In the genomic region with DNA sequence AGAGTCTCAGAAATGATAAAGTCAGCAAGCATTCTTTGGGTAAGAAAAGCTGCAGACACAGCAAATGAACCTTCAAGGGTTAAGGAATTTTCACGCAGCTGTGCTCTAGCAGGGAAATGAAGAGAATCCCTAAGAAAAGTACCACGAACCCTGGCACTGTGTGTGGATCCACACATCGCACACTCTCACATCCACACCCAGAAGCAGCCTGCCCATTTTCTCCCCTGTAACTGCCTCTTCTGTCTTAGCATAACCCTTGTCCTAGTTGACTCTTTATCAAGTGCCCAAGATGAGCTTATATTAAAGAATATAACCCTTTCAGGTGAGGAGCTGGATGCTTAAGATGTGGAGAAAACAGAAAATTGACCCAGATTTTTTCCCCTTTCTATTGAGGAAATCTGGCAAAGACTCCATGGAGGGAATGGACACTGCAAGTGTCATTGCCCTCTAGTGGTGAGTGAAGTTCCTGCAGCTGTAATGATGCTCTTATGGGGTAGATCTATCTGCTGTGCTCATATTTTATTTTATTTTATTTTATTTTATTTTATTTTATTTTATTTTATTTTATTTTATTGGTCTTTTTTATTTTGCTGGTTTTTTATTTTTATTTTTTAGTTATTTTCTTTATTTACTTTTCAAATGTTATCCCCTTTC, we compare ENCODE assay signal across 8 mouse cellular contexts.
DNase-seq lines count a peak whose midpoint lies in the region; ATAC-seq and TF ChIP-seq lines count a peak whose summit lies in the region.

No protein-coding gene starts in this region.

- H3K4me1 ChIP-seq in thymus, adult 2 months (replicated peaks; ENCODE audit: control insufficient read depth, insufficient read depth, low read length) = no peaks in the 10 kb centered on the region

- H3K27me3 ChIP-seq in thymus, adult 2 months (ENCODE audit: control insufficient read depth, insufficient read depth, low read length) = no peaks in the 10 kb centered on the region

- WGBS in thymus, adult 2 months = 90% methylated on average over 3 of the region's 3 CpGs

- DNase-seq in gastrocnemius, postnatal 10 days = peak; percentile 5
- DNase-seq in gastrocnemius, adult 8-10 months (ENCODE audit: low spot score in 2 of 2) = no peak
- peak; percentile 3 for DNase-seq in thymus, adult 2 months
- no peak for DNase-seq in thymus, postnatal 25 days
- DNase-seq in embryo, embryonic 10 days (ENCODE audit: low spot score) = peak; percentile 82
- DNase-seq in kidney, adult 9 months = peak; percentile 34
- no peak for DNase-seq in T-cell, adult 2 months (ENCODE audit: low spot score)

- H3K27ac ChIP-seq in thymus, adult 2 months (ENCODE audit: control insufficient read depth, insufficient read depth, low read length) = no peak overlapping the region

- no peak overlapping the region for H3K4me3 ChIP-seq in thymus, adult 2 months (ENCODE audit: control insufficient read depth, insufficient read depth, low read length)

- H3K36me3 ChIP-seq in thymus, adult 2 months (ENCODE audit: control insufficient read depth, insufficient read depth, low read length) = no peaks in the 10 kb centered on the region

- TF ChIP-seq CTCF in thymus, adult 2 months (IDR thresholded peaks at IDR 0.05; ENCODE audit: borderline replicate concordance, control insufficient read depth, extremely low read depth, insufficient read depth, low read length, poor library complexity) = no peak

- TF ChIP-seq POLR2A in thymus, adult 2 months (IDR thresholded peaks at IDR 0.05; ENCODE audit: control insufficient read depth, extremely low read depth, insufficient read depth, low read length, poor library complexity) = no peak

- ATAC-seq in megakaryocyte, adult 5-6 weeks (ENCODE audit: poor library complexity, severe bottlenecking) = peak; percentile 73

Comparison
In these comparisons a context has a peak if more than half of its experiments do, and no peak if none do; other contexts are left out.
1. DNase-seq: peak in gastrocnemius, postnatal 10 days (single experiment), thymus, adult 2 months (single experiment), embryo, embryonic 10 days (single experiment) and kidney, adult 9 months (single experiment); none in gastrocnemius, adult 8-10 months (0 of 2), thymus, postnatal 25 days (single experiment) and T-cell, adult 2 months (single experiment).